Mouse (Mus musculus) yolk sac, embryonic 10.5 days (tissue): ENCODE results near the gene Hnrnpk.
A peak's percentile ranks its signal among the peaks of the same experiment; 100 is the strongest.
"Not testable (repeated sequence)": the region's sequence is repeated elsewhere in the genome, so short reads cannot be mapped to it uniquely, and the experiment has no call there.

Experiments used
- DNase-seq: peaks from one replicate; pipeline ENCODE4 v3.0.0-alpha.2; 2017; ENCODE audit warnings: low spot score

Hnrnpk gene

GRCm38 (mm10) chr13:58388379-58388778 lies 14.8 kb downstream of the Hnrnpk start:
- no peak for DNase-seq

- DNase-seq, result peak; percentile 64
Measured at GRCm38 (mm10) chr13:58387948-58388347, 15.2 kb downstream of the Hnrnpk start.

GRCm38 (mm10) chr13:58385547-58385920 lies 17.6 kb downstream of the Hnrnpk start:
- DNase-seq, result peak; percentile 55

GRCm38 (mm10) chr13:58384779-58385546 lies 18.2 kb downstream of the Hnrnpk start, which contains the start of gene 2210016F16Rik:
Gene 2210016F16Rik, minus strand, starts transcription at chr13:58385225.
- peak; percentile 77 for DNase-seq

- no peak for DNase-seq
Measured at GRCm38 (mm10) chr13:58384371-58384770, 18.8 kb downstream of the Hnrnpk start.

GRCm38 (mm10) chr13:58373153-58373470 lies 30.0 kb downstream of the Hnrnpk start:
- no peak for DNase-seq

GRCm38 (mm10) chr13:58372278-58373152 lies 30.6 kb downstream of the Hnrnpk start:
- no peak for DNase-seq

GRCm38 (mm10) chr13:58368835-58369234 lies 34.3 kb downstream of the Hnrnpk start:
- DNase-seq, result no peak

- DNase-seq, result no peak
Measured at GRCm38 (mm10) chr13:58367641-58368040, 35.5 kb downstream of the Hnrnpk start.

GRCm38 (mm10) chr13:58366373-58366772 lies 36.8 kb downstream of the Hnrnpk start:
- no peak for DNase-seq

GRCm38 (mm10) chr13:58365179-58365578 lies 38.0 kb downstream of the Hnrnpk start:
- not testable (repeated sequence) for DNase-seq

- DNase-seq, result peak; percentile 65
Measured at GRCm38 (mm10) chr13:58364353-58365175, 38.6 kb downstream of the Hnrnpk start.

GRCm38 (mm10) chr13:58359304-58359653 lies 43.9 kb downstream of the Hnrnpk start:
- DNase-seq, result no peak

- peak; percentile 96 for DNase-seq
Measured at GRCm38 (mm10) chr13:58358629-58359303, 44.4 kb downstream of the Hnrnpk start, which contains the start of gene Kif27. Gene Kif27, minus strand, starts transcription at chr13:58359122.

GRCm38 (mm10) chr13:58352996-58353395 lies 50.1 kb downstream of the Hnrnpk start:
- DNase-seq, result no peak

- peak; percentile 21 for DNase-seq
Measured at GRCm38 (mm10) chr13:58350606-58351005, 52.5 kb downstream of the Hnrnpk start.

GRCm38 (mm10) chr13:58344505-58344904 lies 58.6 kb downstream of the Hnrnpk start:
- DNase-seq, result no peak
